Mouse (Mus musculus) urinary bladder, adult 18-20 months (tissue): ENCODE data around the gene Olfr617.
"Not testable (repeated sequence)": the region's sequence is repeated elsewhere in the genome, so short reads cannot be mapped to it uniquely, and the experiment has no call there.

Source experiments
- DNase-seq, 2 experiments: peaks; one replicate each; pipeline ENCODE4 v3.0.0; 2022; ENCODE audit warnings: low spot score in 2 of 2, mixed read lengths in 2 of 2

The Olfr617 gene

DNA sequence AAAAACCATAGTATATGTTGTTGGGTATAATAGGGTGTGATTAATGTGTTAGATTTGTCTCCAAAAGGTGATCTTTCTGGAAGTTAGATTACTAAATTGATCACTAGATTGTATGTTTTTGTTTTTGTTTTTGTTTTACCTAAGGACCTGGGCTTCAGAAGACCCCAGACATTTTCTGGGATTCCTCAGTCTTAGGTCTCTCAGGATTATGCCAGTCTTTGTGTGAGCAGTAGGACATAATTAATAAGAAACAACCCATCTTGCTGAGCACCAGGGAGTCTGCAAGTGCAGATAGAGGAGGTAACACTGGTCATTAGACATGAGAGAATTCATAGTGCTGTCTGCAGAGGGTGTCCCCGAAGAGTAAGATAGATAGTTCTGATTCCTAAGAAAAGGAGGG, at the start of gene Olfr617:
Gene Olfr617, plus strand, starts transcription at position 301 of the 400 bp plus-strand sequence.
- DNase-seq, result no peak

DNA sequence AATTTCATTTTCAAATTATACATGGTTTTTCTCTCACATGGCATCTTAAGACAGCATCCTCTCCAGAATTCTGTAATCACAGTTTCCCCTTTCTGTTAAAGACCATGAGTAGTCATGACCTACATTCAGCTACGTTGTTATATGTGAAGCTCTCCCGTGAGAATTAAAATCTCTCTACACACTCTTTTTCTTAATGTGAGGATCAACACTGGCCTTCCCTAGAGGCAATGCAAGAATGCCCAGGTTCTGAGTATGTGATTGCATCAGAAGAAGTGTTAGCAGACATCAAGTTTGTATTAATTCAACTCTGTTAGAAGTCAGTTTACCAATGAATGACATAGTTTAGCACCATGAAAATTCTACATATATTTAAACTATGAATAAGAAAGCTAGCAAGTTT, 30.2 kb upstream of the Olfr617 start, which contains the start of gene Olfr612:
Gene Olfr612, minus strand, starts transcription at position 101 of the 400 bp plus-strand sequence.
- DNase-seq, result not testable (repeated sequence)

DNA sequence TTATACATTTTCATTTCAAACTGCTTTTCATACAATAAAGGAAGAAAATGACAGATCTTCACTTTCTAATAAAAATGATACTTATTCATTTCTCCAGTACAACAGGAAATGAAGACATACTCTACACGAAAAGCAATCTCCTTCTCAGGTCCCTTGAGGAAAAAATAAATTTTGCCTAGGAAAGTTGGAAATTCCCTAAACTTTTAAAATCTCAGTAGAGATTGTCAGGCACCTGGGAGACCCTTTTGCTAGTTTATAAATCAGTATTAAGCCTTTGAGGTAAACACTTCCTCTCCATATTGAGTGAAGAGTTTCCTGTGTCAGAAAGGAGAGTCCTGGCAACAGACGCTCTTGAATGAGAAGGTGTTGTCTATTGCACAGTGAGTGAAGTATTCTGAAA, 25.1 kb upstream of the Olfr617 start, which contains the start of gene Olfr613:
Gene Olfr613, plus strand, starts transcription at position 301 of the 400 bp plus-strand sequence.
- no peak for DNase-seq

DNA sequence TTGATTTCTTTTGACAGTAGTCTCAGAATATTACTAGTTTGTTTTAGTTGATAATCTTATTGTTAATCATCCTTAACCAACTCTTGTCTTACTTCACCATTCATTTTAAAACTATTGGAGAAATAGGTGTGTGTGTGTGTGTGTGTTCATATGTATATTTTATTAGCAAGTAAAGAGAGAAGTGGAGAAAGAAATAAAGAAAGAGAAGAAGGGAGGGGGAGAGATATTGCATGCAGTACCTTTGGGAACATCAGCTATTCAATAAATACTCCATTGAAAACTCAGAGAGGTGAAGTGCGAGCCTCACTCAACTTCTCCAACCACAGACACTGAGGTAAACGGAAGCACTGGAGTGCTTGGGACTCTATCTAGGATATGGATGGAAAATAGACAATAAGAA, 17.1 kb upstream of the Olfr617 start, which contains the start of gene Olfr615:
Gene Olfr615, plus strand, starts transcription at position 301 of the 400 bp plus-strand sequence.
- no peak for DNase-seq

DNA sequence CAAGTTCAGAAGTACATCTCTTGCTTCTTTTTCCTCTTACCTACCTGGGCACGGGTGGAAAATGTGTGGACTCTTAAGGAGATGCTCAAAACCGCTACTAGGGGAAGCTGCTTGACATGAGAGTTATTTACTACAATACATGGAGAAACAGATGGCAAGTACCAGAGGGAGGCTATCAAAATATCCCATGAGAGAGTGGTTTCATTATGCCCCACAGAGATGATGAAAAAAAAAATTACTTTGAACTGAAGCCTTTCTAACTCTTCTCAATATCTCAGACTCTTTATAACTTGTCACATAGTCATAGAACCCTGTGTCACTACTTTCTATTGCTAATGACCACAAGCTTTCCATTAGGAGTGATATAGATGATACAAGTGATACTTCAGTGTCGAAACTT, 3.8 kb upstream of the Olfr617 start, which contains the start of gene Olfr616:
Gene Olfr616, minus strand, starts transcription at position 101 of the 400 bp plus-strand sequence.
- DNase-seq, result no peak

DNA sequence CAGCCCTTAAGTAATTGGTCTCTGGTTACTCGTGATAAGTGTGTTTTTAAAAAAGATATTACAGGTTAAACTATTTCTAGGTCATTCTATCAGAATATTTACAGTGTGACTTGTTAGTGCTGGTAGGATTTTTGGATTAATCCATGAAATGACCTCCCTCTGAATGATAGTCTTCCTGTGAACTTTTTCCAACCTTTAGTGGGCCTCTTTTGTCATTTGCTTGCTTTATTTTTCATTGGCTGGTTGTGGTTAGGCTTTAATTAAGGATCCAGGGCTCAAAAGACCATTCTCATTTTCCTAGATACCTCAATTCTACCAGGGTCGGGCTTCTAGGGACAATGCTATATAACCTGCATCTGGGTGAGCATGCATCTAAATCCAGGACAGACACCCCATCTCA, 16.9 kb downstream of the Olfr617 start, which contains the start of gene Olfr618:
Gene Olfr618, plus strand, starts transcription at position 301 of the 400 bp plus-strand sequence.
- no peak for DNase-seq

DNA sequence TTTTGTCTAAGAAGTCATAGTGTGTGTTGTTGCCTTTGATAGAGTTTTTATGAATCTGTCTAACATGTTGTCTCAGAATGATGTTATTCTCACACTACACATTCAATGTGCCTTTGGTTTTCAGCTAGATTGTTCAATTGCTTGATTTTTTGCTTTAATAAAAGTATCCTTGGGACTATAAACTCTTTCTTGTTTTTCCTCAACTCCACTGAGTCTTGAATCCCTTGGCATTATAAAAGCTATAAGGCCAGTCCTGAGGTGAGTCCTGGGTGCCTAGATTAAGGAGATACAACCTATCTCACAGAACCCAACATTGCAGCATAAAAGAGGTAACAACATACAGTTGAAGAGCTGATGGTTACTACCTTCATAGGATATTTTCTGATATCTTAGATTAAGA, 27.4 kb downstream of the Olfr617 start, which contains the start of gene Olfr619:
Gene Olfr619, plus strand, starts transcription at position 301 of the 400 bp plus-strand sequence.
- DNase-seq, result no peak

DNA sequence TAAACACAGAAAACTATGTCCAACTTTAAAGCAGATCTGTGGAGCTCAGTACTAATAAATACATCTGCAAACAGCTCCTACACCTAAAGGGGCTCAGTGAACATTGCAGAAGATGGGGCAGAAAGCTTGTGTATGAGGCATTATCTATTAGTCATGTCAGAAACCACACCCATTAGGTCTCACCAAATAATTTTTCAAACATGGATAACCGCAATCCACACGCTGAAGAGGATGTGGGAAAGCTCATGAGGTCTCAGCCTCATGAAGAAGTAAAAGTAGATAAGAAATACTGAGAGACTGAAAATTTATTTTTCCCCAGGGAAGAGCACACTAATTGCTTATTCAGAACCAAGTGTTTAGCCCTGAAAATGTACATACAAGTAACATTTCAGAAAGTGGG, 34.6 kb downstream of the Olfr617 start:
- DNase-seq, result no peak

DNA sequence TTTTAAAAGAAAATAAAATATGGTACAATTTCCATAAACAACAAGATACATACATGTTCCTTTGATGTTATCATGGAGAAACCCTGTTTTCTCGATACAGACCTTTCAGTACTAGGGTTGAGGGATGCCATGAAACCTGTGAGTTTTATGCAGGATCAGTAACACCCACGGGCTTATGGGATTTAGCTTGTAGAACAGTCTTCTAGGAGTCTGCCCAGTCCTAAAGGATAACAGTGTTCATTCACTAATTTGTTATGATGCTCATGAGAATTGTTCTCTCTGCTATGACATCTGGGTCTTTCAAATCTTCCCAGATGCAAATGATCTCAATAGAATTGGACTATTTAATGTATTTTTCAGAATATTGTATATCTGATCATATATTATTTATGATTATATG, 39.6 kb downstream of the Olfr617 start, which contains the start of gene Olfr620:
Gene Olfr620, minus strand, starts transcription at position 101 of the 400 bp plus-strand sequence.
- DNase-seq, result no peak
